Mouse (Mus musculus) T-helper 17 cell (primary cell): ENCODE measurements around the gene Me1.

Source experiments
- in situ Hi-C, 2 experiments: fragments of 300-600 bp; cut with MboI, MseI; formaldehyde crosslinking; loops; 1 replicate in 1 of 2; 2 replicates in 1 of 2; pipeline ENCODE4 v1.15.1; 2025; ENCODE audit warnings: high pct_unique_total_duplicates in 2 of 2

Me1 gene

GRCm38 (mm10) chr9:86661266-86661665 lies 34.5 kb downstream of the Me1 start:
- in situ Hi-C loops, result no loop called here

- in situ Hi-C loops, result no loop called here
Measured at GRCm38 (mm10) chr9:86660327-86660726, 35.4 kb downstream of the Me1 start.

GRCm38 (mm10) chr9:86658347-86658746 lies 37.4 kb downstream of the Me1 start:
- in situ Hi-C loops, result no loop called here

- in situ Hi-C loops, result no loop called here
Measured at GRCm38 (mm10) chr9:86652194-86652593, 43.6 kb downstream of the Me1 start.

DNA sequence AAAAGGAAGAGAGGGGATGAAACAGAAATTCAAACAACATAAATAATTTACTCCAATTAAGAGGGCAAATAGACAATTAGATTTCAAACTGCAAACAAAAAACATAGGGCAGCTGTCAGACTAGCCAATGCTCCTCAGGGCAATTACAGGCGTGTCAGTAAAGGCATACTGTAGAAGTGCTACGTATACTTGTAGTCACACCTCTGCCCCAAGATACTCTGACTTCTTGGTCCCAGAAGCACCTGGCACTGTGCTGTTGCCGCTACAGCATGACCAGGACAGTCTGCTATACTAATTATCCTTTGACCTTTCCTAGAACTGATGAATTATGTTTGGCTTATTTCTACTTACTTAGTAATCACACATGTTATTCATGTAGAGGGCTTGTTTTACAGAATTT lies 44.5 kb downstream of the Me1 start:
- in situ Hi-C loops, result no loop called here

GRCm38 (mm10) chr9:86650822-86651221 lies 44.9 kb downstream of the Me1 start:
- in situ Hi-C loops, result no loop called here

DNA sequence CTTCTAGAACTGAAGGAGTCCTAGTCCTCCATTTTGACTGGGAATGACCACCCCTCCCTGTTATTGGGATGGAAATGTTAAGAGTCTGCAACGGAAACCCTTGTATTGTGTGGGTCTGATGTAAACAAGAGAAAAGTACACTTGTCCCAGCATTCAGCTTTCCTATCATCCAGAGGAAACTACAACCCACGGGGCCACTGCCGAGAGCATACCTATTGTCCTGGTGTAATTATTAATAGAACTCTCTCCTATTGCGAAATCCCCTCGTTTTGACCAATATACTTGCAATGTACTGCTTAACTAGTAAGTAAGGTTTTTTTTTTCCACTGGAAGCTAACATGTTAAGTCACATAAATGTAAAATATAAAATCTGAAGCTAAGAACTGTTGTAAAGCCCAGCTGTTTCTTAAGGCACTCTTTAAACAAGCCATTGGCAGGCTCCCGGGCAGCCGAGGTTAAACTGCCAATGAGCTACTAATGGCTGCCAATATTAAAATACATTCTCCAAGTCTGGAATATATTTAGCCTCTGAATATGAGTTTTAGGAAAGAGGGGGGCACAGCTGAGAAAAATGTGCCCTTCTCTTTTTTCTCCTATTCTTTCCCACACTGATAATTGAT lies 47.7 kb downstream of the Me1 start:
- in situ Hi-C loops, result no loop called here

GRCm38 (mm10) chr9:86646807-86647206 lies 48.9 kb downstream of the Me1 start:
- in situ Hi-C loops, result no loop called here

GRCm38 (mm10) chr9:86643497-86643896 lies 52.3 kb downstream of the Me1 start:
- in situ Hi-C loops, result no loop called here

GRCm38 (mm10) chr9:86638771-86639170 lies 57.0 kb downstream of the Me1 start:
- in situ Hi-C loops, result no loop called here

- in situ Hi-C loops, result no loop called here
Measured at GRCm38 (mm10) chr9:86631153-86631552, 64.6 kb downstream of the Me1 start.

DNA sequence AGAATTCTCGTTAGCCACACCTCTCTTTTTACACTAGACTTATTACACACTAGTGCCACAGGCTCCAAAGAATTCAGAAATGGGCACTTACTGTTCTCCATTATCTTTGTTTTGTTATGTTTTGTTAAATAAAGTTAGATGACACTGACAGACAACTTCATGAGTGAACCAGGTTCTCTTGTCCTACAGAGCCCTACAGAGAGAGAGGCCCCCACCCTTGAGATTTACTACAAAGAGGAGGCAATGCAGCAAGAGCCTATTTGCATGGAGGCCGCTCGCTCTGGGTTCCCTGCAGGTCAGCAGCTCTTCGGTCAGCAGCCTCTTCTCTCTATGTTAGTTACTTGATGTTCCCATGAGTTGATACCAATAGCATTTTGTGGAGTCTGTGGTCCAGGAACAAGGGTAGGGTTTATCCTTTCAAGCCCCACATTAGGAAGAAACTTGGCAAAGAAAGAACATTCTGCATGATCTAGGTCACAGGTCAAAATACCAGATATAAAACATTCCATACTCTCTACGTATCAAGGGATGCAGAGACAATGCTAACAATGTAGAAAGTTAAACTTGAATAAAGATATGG lies 65.3 kb downstream of the Me1 start:
- in situ Hi-C loops, result no loop called here

DNA sequence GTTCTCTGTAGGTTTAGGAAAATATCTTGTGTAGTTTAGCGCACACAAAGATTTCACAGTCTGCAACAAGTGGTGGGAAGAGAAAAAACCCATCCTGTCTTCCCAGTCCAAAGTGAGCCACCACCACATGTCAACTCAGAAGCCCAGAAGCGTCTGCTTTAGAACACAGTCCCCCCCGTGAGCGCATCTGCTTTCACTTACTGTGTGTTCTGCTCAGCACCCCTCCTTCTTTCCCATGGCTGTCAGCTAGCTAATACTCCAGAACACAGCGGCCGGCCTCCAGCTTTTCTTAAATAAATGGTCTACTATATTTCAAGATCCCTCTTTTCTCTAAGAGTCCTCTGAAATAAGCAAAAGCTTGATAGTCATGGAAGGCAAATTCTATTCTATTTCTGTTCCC lies 66.4 kb downstream of the Me1 start:
- in situ Hi-C loops, result no loop called here

GRCm38 (mm10) chr9:86627745-86628496 lies 67.8 kb downstream of the Me1 start:
- in situ Hi-C loops, result no loop called here

- in situ Hi-C loops, result no loop called here
Measured at GRCm38 (mm10) chr9:86626906-86627305, 68.8 kb downstream of the Me1 start.

DNA sequence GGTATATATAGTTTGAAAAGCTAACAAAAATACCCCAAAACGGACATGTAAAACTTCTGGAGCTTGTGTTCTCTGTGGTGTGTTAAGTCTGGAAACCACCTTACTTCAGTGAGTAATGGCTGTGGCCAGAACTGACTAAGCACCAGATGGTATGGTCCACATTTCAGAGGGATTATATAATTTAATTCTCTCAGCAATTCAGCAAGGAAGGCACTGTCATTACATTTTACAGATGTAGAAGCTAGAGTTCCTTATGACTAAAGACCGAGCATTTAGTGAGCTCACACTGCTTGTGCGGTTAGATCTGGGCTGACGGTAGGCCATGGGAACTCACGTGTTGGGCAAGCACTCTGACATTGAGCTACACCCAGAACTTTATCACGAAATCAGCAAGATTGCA lies 71.0 kb downstream of the Me1 start:
- in situ Hi-C loops, result no loop called here

GRCm38 (mm10) chr9:86624039-86624438 lies 71.7 kb downstream of the Me1 start:
- in situ Hi-C loops, result no loop called here

DNA sequence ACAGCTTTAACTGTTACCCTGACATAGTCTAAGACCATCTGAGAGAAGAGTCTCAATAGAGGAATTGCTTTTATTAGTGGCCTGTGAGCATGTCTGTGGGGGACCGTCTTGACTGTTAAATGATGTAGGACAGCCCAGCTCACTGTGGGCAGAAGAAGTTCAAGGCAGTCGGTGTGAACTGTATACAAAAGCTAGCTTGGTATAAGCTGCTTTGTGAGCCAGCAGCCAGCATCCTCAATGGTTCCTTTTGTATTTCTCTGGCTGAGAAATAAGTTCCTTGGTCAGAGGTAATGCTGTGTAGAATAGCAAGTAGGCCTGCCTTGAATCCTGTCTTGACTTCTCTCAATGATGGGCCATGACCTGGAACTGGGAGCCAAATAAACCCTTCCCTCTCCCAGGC lies 73.7 kb downstream of the Me1 start:
- in situ Hi-C loops, result no loop called here

GRCm38 (mm10) chr9:86619341-86620139 lies 76.2 kb downstream of the Me1 start:
- in situ Hi-C loops, result no loop called here

- in situ Hi-C loops, result no loop called here
Measured at GRCm38 (mm10) chr9:86617837-86618492, 77.8 kb downstream of the Me1 start.

- in situ Hi-C loops, result no loop called here
Measured at GRCm38 (mm10) chr9:86615765-86616164, 80.0 kb downstream of the Me1 start.

DNA sequence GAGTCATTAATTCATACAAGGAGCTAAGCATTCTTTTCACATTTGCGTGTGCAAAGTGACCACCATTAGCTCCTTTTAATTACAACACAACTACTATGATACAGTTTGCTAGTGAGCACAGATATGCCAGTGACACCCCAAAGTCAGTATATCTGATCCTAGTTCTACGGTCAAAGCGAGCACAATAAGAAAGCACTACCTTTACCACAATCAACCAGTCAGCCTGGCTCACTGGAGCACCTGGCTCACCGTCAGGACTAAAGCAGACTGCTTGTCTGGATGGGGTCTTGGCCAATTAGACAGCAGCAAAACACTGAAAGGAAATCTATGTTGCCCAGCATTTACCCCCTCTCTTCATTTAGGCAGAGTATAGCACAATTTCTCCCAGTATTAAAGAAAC lies 83.7 kb downstream of the Me1 start:
- in situ Hi-C loops, result no loop called here
